Comparison of ENCODE assay signal across 8 mouse cellular contexts in the genomic region with DNA sequence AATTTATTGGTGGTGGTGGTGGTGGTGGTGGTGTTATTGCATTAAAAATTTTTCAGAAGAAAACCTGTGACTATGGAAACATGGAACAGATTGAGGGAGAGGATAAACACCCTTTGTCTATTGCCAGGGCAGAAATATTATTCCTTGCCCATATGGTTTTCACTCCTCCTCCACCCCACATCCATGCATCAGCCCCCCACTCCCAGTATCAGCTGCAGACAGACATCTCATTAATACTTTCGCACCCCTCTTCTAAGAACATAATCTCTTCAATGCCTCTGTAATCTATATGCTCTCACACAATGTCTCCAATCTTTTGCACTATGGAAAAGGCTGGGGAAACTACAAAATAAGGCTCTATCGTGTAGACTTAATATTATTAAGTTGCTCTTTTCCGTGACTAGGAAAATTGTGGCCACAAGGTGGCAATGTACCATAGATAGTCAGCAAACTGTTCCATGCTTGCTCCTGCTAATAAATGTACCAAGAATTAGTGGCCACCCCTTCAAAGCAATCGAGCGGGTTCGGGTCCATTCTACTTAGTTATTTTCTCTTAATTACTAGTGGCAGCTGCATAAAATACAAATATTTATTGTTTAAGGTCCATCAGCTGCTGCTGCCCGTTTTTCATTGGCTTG.
DNase-seq lines count a peak whose midpoint lies in the region; ATAC-seq and TF ChIP-seq lines count a peak whose summit lies in the region.

No protein-coding gene starts in this region.

- no peaks in the 10 kb centered on the region for H3K9me3 ChIP-seq in forebrain, embryonic 16.5 days (ENCODE audit: control insufficient read depth, low read length)
- H3K9me3 ChIP-seq in midbrain, embryonic 15.5 days: no peaks in the 10 kb centered on the region
- H3K9me3 ChIP-seq in stomach, postnatal 0 days (ENCODE audit: control insufficient read depth, low read length): no peaks in the 10 kb centered on the region

- H3K9ac ChIP-seq in forebrain, embryonic 16.5 days (replicated peaks; ENCODE audit: low read depth, low read length): no peak overlapping the region
- H3K9ac ChIP-seq in midbrain, embryonic 15.5 days: no peak overlapping the region
- no peak overlapping the region for H3K9ac ChIP-seq in stomach, postnatal 0 days (ENCODE audit: low read length)

- no peaks in the 10 kb centered on the region for H3K4me1 ChIP-seq in forebrain, embryonic 16.5 days (replicated peaks; ENCODE audit: control insufficient read depth, insufficient read depth, low read length)
- H3K4me1 ChIP-seq in midbrain, embryonic 15.5 days: peaks cover 6% of the 10 kb centered on the region; the same call in 1 of the 2 replicates
- no peaks in the 10 kb centered on the region for H3K4me1 ChIP-seq in stomach, postnatal 0 days (replicated peaks; ENCODE audit: control insufficient read depth, insufficient read depth)

- TF ChIP-seq CTCF in stomach, postnatal 0 days (IDR thresholded peaks at IDR 0.05; ENCODE audit: low read depth): peak; percentile 91

- TF ChIP-seq EP300 in stomach, postnatal 0 days (optimal IDR thresholded peaks at IDR 0.05): no peak

- DNase-seq in cerebellum, adult 11 months: peak; percentile 8
- peak; percentile 19 to 45 for DNase-seq in adrenal gland, postnatal 4 days (ENCODE audit: low spot score in 2 of 2)
- peak; percentile 23 for DNase-seq in induced T-regulatory cell, adult 2 months (ENCODE audit: low read depth)
- DNase-seq in left cerebral cortex, adult 8-10 months (ENCODE audit: low spot score in 2 of 2): peak; percentile 26 to 36
- DNase-seq in stomach, postnatal 0 days (ENCODE audit: low spot score): peak; percentile 59

- no peaks in the 10 kb centered on the region for H3K27me3 ChIP-seq in forebrain, embryonic 16.5 days (replicated peaks; ENCODE audit: control insufficient read depth, insufficient read depth, low read length)
- H3K27me3 ChIP-seq in midbrain, embryonic 15.5 days (replicated peaks): no peaks in the 10 kb centered on the region
- no peaks in the 10 kb centered on the region for H3K27me3 ChIP-seq in stomach, postnatal 0 days (ENCODE audit: control insufficient read depth, insufficient read depth, low read length)

- H3K4me3 ChIP-seq in forebrain, embryonic 16.5 days (replicated peaks; ENCODE audit: low read length): no peak overlapping the region
- H3K4me3 ChIP-seq in midbrain, embryonic 15.5 days: no peak overlapping the region
- no peak overlapping the region for H3K4me3 ChIP-seq in stomach, postnatal 0 days (ENCODE audit: low read depth, low read length)

- no peaks in the 10 kb centered on the region for H3K36me3 ChIP-seq in forebrain, embryonic 16.5 days (ENCODE audit: control insufficient read depth, insufficient read depth)
- H3K36me3 ChIP-seq in midbrain, embryonic 15.5 days (replicated peaks): no peaks in the 10 kb centered on the region
- no peaks in the 10 kb centered on the region for H3K36me3 ChIP-seq in stomach, postnatal 0 days (ENCODE audit: control insufficient read depth, insufficient read depth, low read length)

- WGBS in forebrain, embryonic 16.5 days: 12% methylated on average over 7 of the region's 7 CpGs
- WGBS in midbrain, embryonic 15.5 days: 23% methylated on average over 7 of the region's 7 CpGs
- 22% methylated on average over 7 of the region's 7 CpGs for WGBS in stomach, postnatal 0 days

- H3K4me2 ChIP-seq in forebrain, embryonic 16.5 days (ENCODE audit: low read length): peak overlapping the region; percentile 19; the same call in 1 of the 2 replicates
- no peak overlapping the region for H3K4me2 ChIP-seq in midbrain, embryonic 15.5 days
- H3K4me2 ChIP-seq in stomach, postnatal 0 days (replicated peaks; ENCODE audit: low read depth): no peak overlapping the region

- no peak for ATAC-seq in cerebellum, adult (ENCODE audit: insufficient number of reproducible peaks, low FRiP score, low TSS enrichment)
- peak; percentile 81 for ATAC-seq in forebrain, embryonic 16.5 days
- ATAC-seq in midbrain, embryonic 15.5 days (replicated peaks): peak; percentile 74
- ATAC-seq in stomach, postnatal 0 days (ENCODE audit: low FRiP score, low TSS enrichment): no peak

- H3K27ac ChIP-seq in forebrain, embryonic 16.5 days (ENCODE audit: low read length): no peak overlapping the region
- no peak overlapping the region for H3K27ac ChIP-seq in midbrain, embryonic 15.5 days
- H3K27ac ChIP-seq in stomach, postnatal 0 days (replicated peaks): no peak overlapping the region

Comparison
In these comparisons a context has a peak if more than half of its experiments do, and no peak if none do; other contexts are left out.
1. DNase-seq: peak in every context shown above with its lines; median percentile 59 in stomach, postnatal 0 days; 32 in adrenal gland, postnatal 4 days; 31 in left cerebral cortex, adult 8-10 months; 23 in induced T-regulatory cell, adult 2 months; 8 in cerebellum, adult 11 months.
2. ATAC-seq: peak in forebrain, embryonic 16.5 days (single experiment) and midbrain, embryonic 15.5 days (single experiment); none in cerebellum, adult (single experiment) and stomach, postnatal 0 days (single experiment).